Mouse (Mus musculus): Measurements from ENCODE around the gene Trp63. TPM values are rescaled to one million over a fixed set of nuclear protein-coding genes. Genes with fewer than 3 reads are reported as not detected.

Trp63 gene
- polyA plus RNA-seq, 1 experiment from 2014 or later, result 20.5 TPM

DNA sequence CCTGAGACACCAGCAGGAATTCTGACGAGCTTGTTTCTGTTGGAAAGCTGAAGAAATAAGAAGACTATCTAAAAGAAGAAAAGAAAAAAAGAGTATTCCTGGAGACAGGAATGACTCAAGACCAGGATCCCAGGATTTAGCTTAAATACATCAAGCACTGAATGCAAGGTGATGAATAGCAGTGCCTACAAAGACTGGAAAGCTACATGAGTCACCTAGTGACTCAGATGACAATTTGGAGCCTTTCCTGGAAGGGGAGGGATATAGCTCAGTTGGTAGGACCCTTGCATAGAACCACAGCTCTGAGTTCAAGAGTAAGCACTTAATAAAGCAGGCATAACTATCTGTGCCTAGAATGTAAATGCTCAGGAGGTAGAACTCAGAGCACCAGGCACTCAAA lies 93.9 kb downstream of the Trp63 start:
- DNase-seq (ENCODE audit: low spot score), result no peak

DNA sequence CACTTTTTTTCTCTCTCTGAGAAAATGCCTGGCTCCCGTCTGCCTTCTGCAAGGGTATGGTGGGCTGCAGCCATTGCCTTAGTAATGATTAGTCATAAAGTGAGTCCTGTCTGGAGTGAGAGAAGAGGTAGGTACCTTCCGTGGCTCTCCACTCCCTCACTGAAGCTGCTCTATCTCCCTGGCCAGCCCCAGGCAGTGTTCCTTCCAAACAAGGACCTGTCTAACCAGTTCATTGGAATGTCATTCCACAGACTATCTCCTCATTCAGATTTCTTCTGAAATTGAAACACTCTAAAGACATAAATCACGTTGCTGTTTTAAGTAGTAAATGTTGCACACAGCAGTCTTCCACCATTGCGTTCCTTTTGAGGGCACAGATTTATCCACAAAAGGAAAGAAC lies 96.4 kb downstream of the Trp63 start:
- no peak for DNase-seq (ENCODE audit: low spot score)

DNA sequence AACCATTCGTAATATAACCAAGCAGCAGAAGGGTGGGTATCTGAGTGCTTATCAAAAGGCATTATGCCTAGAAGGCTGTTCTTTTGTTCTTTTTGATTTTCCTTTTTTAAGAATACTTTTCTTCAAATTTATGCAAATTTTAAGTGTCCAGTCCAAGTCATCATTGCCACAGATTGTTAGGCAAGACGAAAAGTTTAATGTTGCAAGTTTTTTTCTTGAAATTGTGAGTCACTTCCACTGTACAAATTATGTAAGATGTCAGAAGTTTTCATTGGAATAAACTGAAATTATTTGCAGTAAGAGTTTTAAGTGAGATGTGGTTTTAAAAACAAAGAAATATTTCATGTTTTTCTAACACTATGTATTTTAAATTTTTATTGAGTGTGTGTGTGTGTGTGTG lies 100.7 kb downstream of the Trp63 start:
- DNase-seq (ENCODE audit: low spot score), result no peak

DNA sequence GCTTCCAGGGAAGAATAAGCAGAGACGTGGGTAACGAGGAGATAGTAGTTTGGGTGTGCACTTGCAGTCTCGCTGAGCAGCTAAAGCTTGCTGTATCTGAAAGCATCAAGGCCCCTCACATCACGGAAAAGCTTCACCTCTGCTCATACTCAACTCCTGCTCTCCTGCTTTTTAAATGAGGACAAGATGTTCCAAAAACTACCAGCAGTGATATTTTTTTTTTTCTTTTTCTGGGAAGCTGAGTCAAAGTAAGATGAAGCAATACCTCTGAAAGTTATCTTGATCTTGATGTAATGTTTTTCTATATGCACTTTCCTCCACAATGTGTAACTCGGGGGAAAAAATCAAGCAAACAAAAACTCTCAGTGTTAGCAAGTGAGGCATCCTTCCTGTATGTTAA lies 102.9 kb downstream of the Trp63 start:
- DNase-seq (ENCODE audit: low spot score), result no peak

DNA sequence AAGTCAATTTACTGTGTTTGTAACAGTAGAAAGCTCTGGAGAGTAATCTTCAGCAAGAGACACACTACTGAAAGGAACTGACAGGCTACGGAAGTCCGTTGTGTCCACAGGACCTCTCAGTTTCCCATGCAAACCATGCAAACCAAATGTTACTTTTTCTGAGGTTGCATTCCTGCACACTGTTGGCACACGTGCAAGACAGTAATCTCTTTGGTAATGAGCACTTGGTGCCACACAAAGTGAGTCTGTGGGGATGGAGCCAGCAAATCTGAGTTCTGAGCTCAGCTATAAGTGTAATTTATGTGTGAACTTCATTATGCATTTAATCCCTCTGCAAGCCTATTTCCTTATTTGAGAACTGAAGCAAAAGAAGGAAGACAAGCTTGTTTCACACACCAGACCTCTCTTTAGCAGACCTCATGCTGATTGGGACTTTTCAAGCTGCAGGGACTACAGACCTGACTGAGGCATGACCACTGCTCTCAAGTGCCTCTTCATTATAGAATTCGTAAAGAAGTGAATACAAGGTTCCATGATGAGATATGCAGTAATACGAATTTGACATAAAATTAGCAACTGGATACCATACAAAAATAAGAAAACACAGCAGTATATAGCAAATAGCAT lies 109.2 kb downstream of the Trp63 start:
- DNase-seq (ENCODE audit: low spot score), result no peak

DNA sequence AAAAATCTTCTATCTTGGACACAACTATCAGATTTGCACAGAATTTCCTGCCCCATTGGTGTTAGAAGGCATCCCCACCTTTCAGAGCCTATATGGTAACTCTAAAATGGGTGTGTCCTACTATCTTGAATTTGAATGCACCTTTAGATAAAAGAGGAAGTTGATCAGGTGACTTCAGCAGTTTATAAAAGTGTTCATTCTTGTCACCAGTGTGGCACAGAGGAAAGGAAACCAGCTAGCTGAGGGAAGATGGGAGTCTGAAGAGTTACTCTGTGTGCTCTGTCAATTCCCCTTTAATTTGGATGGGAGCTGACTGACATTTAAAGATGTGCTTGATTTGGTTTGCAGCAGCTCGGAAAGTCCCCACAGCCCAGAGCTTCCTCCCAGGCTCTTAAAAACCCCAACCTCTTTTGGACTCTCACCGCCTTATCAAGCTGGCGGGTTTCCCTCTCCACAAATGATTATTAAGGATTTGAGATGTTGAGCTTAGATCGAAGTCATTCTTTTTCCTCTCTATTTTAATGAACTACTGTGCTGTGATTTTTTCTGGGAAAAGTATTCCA lies 114.2 kb downstream of the Trp63 start:
- no peak for DNase-seq (ENCODE audit: low spot score)

DNA sequence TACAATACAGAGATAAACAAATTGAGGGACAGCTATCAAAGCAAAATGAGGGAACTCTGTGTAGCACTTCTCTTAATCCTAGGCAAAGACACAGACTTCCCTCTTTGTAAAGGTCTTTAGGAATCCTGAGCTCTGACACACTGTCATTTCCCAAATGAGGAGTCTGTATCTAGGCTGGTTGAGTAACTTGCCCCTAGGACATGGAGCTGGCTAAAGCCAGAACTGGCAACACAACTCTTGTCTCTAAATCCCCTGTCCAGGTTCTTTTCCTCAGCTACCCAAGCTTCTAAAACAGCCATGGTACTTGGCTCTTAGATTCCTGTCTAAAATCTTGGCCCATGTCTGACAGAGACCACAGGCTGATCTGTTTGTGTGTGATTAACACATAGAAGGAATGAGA lies 116.1 kb downstream of the Trp63 start:
- no peak for DNase-seq (ENCODE audit: low spot score)

DNA sequence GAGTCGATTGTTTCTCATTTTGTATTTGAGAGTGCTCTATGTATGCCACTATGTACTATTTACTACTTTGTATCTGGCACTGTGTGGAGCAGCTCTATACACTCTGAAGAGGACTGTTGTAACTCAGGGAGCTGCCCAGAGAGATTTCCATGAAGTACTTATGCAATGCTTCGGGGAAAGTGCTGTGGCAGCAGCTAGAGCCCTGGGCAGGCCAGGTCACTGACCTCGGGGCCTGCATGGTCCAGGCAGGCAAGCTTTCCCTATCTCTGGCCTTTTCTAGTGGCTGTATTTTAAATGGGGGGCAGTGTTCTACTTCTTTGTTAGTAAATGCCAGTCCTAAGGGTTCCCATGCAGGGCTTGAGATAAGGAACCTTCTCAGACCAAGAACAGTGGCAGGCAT lies 121.4 kb downstream of the Trp63 start:
- no peak for DNase-seq (ENCODE audit: low spot score)

DNA sequence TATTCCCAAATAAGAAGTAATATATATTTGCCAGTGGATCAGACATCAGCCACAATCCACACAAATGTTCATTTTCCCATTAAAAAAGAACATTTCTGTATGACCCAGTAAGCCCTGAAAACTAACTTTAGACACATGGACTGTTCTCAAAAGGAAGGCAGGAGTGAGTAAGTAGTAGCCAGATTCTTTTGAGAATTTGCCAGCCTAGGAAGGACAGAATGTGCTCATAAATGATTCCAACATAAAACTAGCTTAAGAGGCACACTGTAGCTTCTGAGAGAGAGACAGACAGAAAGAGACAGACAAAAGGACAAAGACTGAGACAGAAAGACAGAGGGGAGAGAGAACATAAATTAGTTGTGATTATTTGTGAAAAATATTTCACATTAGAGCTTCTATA lies 123.6 kb downstream of the Trp63 start:
- no peak for DNase-seq (ENCODE audit: low spot score)

DNA sequence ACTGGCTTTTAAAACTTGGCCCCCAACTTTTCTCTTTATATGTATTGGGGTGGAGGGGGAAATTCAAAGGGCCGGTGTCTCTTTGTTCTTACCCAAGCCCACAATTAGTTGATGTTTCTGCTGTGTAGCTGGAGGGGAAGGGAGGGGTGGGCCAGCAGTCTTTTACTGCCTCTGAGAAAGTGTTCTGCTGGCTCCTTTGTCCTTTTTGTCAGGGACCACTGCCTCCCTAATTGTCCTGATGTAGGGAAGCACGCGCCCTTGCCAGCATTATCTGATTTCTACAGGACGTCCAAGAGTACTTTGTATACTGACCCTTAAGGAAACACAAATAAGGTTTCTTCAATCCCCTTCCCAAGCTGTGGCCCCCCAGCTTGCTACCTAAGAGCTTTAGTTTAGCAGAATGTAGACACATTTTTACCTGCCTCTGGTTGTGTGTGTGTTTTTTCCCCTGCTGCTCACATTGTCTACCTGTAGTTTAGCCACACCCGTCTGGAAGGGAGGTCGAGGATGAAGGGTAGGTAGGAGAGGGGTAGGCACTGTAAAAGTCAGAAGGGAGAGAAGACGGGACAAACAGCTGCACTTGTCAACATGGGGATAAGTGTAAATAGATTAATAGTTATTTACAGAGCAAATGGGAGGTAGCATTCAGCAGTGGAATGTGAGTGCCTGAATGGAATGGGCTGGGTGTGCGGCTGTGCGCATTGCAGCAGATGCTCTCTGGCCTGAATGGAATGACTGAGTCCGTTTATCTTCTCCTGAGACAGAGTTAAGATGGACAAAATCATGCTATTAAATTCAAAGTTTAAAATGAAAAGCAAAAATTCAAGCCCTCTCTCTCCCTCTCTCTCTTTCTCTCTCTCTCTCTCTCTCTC lies 134.4 kb downstream of the Trp63 start:
- no peak for DNase-seq (ENCODE audit: low spot score)

DNA sequence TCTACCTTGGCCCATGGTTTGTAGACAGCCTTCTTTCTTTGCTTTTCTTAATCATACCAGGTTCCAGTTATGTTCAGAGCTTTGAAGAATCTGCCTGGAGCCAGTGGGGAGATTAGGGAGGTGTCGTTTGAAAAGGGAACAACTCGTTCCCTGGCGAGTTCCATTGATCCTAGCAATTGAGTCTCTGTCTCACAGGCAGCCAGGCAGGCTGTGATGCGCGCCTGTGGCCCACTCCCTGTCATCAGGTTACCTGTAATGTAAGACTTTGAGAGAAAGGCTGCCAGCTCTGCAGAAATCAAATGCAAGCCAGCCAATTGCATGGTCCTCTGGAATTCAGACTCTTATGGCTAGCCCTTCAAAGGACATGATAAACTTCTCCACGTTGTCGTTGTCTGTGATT lies 142.5 kb downstream of the Trp63 start:
- DNase-seq (ENCODE audit: low spot score), result no peak

DNA sequence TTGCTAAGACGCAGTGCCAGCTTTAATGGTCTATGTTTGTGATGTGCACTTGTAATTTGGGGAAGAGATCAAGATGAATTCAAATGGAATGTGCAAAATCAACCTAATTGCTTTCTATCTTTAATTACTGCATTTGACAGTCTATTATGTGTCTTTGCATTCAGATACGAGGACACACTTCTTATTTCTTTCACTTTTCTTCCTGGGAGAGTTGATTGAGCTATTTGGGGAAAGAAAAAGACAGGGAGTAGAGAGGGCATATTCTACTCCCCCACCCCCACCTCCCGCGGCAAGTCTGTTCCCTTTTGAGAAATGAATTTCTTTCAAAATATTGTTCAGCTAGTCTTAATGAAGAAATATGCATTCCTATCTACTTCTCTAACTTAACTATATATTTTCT lies 149.0 kb downstream of the Trp63 start:
- DNase-seq (ENCODE audit: low spot score), result no peak

DNA sequence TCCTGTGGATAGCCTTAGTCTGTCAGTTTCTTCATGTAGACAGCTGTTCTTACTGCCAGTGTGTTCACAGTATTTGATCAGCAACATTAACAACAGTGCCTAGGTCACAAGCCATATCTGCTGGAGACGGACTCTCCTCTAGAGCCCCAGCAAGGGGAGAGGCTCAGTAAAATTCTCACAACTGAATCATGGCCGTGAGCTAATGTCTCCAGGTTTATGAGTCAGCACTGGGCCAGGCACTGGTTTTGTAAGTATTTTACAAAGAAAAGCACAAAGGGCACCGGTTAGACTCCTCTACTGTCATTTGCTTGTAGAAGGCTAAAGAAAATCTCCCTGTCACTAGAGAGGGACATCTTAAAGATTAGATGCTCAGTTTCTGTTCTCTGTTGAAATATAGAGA lies 151.7 kb downstream of the Trp63 start:
- DNase-seq (ENCODE audit: low spot score), result no peak

DNA sequence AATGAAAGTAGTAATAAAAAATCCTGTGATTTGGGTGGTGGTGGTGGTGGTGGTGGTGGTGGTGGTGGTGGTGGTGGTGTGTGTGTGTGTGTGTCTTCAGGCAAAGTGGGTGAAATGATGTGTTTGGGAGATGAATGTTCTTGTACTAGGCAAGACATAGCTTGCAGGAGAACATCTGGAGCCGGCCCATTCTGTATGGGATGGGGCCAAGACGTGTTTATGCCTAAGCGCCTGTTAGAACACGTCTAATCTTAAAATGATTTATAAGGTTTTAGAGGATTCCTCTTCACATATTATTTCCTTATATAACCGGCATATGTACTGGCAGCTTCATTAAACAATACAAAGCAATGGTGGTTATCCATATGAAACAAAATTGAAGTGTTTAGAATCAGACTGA lies 152.2 kb downstream of the Trp63 start:
- DNase-seq (ENCODE audit: low spot score), result no peak

DNA sequence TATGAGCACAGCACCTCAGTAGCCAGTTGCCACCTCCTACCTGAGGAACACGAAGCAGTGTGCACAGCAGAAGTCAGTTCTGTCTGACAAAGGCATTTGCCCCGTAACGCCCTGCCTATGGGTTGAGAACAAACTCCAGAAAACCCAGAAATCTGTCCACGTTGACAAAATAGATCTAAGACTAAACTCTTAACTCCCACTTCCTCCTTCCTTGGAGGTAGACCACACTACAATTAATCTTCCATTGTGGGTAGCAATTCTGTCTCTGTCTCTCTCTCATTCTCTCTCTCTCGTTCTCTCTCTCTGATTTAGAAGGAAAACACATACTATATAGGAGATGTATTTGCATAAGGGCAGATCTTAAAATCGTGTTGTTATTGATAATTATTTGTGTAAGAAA lies 159.4 kb downstream of the Trp63 start:
- DNase-seq (ENCODE audit: low spot score), result no peak

DNA sequence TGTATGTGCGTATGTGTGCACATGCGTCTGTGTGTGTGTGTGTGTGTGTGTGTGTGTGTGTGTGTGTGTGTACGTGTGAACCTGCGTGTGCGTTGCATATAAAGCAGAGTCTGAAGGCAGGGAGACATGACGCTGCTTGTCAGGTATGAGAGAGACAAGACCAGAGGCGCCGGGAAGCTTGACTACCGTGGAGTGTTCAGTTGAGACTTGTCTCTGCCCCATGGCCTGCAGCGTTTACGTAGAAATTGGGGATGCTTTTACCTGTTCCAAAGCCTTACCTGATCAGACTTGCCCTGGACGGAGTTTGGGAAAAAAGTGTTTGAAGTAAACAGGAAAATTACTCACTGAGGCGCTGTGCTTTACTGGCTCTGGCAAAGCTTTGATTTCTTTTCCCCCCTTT lies 160.1 kb downstream of the Trp63 start:
- no peak for DNase-seq (ENCODE audit: low spot score)

DNA sequence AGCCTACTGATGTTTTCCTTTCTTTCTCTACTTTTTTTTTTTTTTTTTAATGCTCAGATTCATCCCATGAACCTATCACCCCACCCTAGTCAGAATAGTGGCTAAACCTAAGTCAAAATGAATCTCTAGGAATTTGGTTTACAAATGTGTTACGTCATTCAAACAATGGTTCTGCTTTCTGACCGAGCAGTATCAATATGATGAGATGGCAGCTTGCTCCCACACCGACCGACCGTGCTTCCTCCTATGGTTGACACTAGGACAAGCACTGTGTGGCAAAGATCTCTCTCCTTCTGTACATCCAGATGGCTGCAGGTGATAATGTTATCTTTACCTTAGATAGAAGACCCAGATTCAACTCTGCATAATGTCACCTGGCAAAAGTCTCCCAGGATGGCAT lies 163.0 kb downstream of the Trp63 start:
- no peak for DNase-seq (ENCODE audit: low spot score)

DNA sequence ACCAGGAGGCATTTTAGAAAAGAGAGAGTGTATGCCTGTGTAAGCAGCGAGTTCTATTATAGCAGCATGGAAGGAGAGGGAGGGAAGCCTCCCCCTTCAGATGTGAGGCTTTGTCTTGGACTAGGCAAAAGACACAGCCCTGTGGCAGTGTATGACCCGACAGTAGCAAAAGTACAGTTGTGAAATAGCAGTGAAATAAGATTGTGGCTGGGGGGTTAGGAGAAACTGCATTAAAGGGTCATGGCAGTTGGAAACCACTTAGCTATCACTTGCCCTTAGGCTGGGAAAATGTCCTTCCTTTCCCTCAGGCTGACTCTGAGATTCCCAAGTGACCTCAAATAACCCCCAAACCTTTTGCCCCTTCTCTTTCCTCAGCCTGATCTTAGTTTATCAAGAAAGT lies 164.9 kb downstream of the Trp63 start:
- no peak for DNase-seq (ENCODE audit: low spot score)

DNA sequence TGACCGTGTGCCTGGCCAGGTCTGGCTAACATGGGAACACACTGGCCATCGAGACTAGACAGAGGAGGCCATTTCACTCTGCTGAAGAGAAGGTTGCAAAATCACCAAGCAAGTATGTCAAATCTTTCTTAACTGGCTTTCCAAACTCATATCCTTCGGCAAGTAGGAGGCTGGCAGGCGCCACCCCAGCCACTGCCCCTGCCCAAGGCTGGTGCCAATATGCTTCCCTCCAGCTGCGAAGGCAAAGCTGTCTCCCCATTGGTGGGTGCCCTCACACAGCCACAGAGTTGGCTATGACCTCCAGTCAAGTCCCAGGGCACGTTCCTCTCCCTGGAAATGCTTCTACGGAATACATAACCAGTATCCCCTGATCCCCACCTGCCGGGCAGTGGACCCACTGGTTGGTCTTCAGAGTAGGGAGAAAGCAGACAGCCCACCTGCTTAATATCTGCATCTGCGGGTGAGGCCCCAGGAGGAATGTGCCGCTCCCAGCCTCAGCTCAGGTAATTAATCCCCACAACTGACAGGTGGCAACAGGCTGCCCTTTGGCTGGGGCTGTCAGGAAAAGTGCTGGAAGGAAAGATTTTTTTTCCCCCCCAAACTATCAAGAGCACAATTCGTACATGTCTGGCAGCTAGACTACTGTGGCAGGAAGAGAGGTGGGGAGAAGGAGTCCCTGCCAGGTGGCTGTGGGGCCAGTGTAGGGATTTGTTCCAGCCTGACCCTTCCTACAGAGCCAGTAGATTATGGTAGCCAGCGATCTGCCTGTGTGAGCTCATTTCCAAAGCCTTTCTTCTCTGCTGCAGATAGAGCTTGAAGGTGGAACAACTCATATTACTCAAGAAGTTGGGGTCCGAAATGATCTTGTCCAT lies 166.3 kb downstream of the Trp63 start:
- no peak for DNase-seq (ENCODE audit: low spot score)

DNA sequence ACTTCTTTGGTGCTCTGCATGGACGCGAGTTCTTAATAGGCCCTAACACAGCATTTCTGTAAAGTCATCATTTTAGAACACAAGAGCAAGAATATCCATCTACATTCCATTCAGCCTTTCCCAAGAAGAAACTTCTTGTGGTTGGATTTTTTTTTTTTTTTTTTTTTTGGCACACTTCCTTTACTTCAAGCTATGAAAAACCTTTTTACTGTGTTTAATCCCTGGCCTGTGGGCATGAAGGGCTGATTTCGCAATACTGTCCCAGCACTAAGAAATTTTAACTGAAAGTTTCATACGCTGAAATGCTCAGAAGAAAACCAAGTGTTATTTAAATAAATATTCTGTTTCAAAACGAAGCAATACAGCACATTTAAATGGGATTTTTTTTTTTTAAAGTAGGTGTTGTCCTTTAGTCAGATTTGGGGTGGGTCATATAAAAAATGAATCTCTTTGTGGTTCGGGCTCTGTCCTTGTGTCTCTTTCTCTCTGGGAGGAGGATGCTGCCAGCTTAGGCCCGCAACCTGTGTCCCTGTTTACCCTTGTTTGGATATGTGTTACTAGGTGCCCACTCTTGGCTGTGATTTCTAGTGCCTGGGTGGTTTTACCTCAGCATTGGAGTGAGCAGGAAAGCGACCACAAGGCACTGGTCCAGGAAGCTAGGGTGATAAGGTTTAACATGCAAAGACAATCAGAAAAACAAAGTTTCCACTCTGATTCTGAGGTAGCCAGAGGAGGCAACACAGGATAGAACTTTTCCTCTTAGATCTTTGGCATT lies 177.4 kb downstream of the Trp63 start:
- no peak for DNase-seq (ENCODE audit: low spot score)
